Mouse (Mus musculus) brain, embryonic 18.5 days (tissue): ENCODE results near the gene Glt1d1.
A peak's percentile ranks its signal among the peaks of the same experiment; 100 is the strongest.

Experiments
- DNase-seq: peaks from one replicate; pipeline ENCODE4 v3.0.0-alpha.2; 2012; ENCODE audit warnings: low read depth, low spot score

Glt1d1 gene

GRCm38 (mm10) chr5:127632167-127633145 is at the start of gene Glt1d1, which contains the start of gene Slc15a4:
Gene Glt1d1 (plus strand): TSS chr5:127632262.
Gene Slc15a4 (minus strand): TSS chr5:127632897.
- no peak for DNase-seq

- no peak for DNase-seq
Observed at GRCm38 (mm10) chr5:127583658-127584057, 48.4 kb upstream of the Glt1d1 start.

GRCm38 (mm10) chr5:127587854-127588253 is 44.2 kb upstream of the Glt1d1 start:
- no peak for DNase-seq

- no peak for DNase-seq
Observed at GRCm38 (mm10) chr5:127592406-127592805, 39.7 kb upstream of the Glt1d1 start.

- DNase-seq = no peak
Observed at GRCm38 (mm10) chr5:127592854-127593253, 39.2 kb upstream of the Glt1d1 start.

- DNase-seq = no peak
Observed at GRCm38 (mm10) chr5:127595676-127596075, 36.4 kb upstream of the Glt1d1 start.

GRCm38 (mm10) chr5:127596862-127597261 is 35.2 kb upstream of the Glt1d1 start:
- no peak for DNase-seq

- DNase-seq = no peak
Observed at GRCm38 (mm10) chr5:127602996-127603395, 29.1 kb upstream of the Glt1d1 start.

GRCm38 (mm10) chr5:127607507-127607906 is 24.6 kb upstream of the Glt1d1 start:
- no peak for DNase-seq

- no peak for DNase-seq
Observed at GRCm38 (mm10) chr5:127609191-127609714, 22.8 kb upstream of the Glt1d1 start.

- no peak for DNase-seq
Observed at GRCm38 (mm10) chr5:127610787-127611509, 21.1 kb upstream of the Glt1d1 start.

GRCm38 (mm10) chr5:127611881-127612280 is 20.2 kb upstream of the Glt1d1 start:
- no peak for DNase-seq

- no peak for DNase-seq
Observed at GRCm38 (mm10) chr5:127612397-127612796, 19.7 kb upstream of the Glt1d1 start.

- DNase-seq = no peak
Observed at GRCm38 (mm10) chr5:127615459-127615858, 16.6 kb upstream of the Glt1d1 start.

GRCm38 (mm10) chr5:127616151-127616550 is 15.9 kb upstream of the Glt1d1 start:
- DNase-seq = no peak

GRCm38 (mm10) chr5:127616884-127617635 is 15.0 kb upstream of the Glt1d1 start:
- peak; percentile 93 for DNase-seq

- DNase-seq = no peak
Observed at GRCm38 (mm10) chr5:127618834-127619233, 13.2 kb upstream of the Glt1d1 start.

- DNase-seq = no peak
Observed at GRCm38 (mm10) chr5:127620371-127620770, 11.7 kb upstream of the Glt1d1 start.

GRCm38 (mm10) chr5:127621108-127621507 is 11.0 kb upstream of the Glt1d1 start:
- no peak for DNase-seq

- DNase-seq = no peak
Observed at GRCm38 (mm10) chr5:127624427-127625213, 7.4 kb upstream of the Glt1d1 start.

- DNase-seq = no peak
Observed at GRCm38 (mm10) chr5:127627242-127627641, 4.8 kb upstream of the Glt1d1 start.
